Mouse (Mus musculus) heart, embryonic 15.5 days (tissue): ENCODE measurements around the gene Gucy1b2. TPM values are rescaled to one million over a fixed set of nuclear protein-coding genes. Genes with fewer than 3 reads are reported as not detected.

ENCODE experiments used
- ATAC-seq: fragments of 200-750 bp; cut with Nextera tagmentation; replicated peaks from 2 replicates; pipeline ENCODE4 v1.8.0; 2017; ENCODE audit warnings: low read depth, moderate TSS enrichment; ENCODE audit not compliant: insufficient number of reproducible peaks, insufficient read depth, low FRiP score
- H3K27ac ChIP-seq: fragments of 300-500 bp; sonication (generic); 2 replicates; pipeline ENCODE4 v1.5.1; 2015; ENCODE audit warnings: mild to moderate bottlenecking, inconsistent platforms
- H3K27me3 ChIP-seq: fragments of 300-500 bp; sonication (generic); 2 replicates; pipeline ENCODE4 v1.6.1; 2015; ENCODE audit warnings: inconsistent platforms
- H3K36me3 ChIP-seq: fragments of 300-500 bp; sonication (generic); 2 replicates; pipeline ENCODE4 v1.6.1; 2015; ENCODE audit warnings: mild to moderate bottlenecking, inconsistent platforms
- H3K4me1 ChIP-seq: fragments of 300-500 bp; sonication (generic); replicated peaks from 2 replicates; pipeline ENCODE4 v1.6.1; 2015; ENCODE audit warnings: inconsistent platforms
- H3K4me2 ChIP-seq: fragments of 300-500 bp; sonication (generic); 2 replicates; pipeline ENCODE4 v1.6.1; 2015; ENCODE audit warnings: inconsistent platforms, mild to moderate bottlenecking, moderate library complexity
- H3K4me3 ChIP-seq: fragments of 300-500 bp; sonication (generic); 2 replicates; pipeline ENCODE4 v1.5.1; 2015; ENCODE audit warnings: mild to moderate bottlenecking, inconsistent platforms
- H3K9ac ChIP-seq: fragments of 300-500 bp; sonication (generic); 2 replicates; pipeline ENCODE4 v1.6.1; 2015; ENCODE audit warnings: mild to moderate bottlenecking, inconsistent platforms
- H3K9me3 ChIP-seq: fragments of 300-500 bp; sonication (generic); replicated peaks from 2 replicates; pipeline ENCODE4 v1.6.1; 2016; ENCODE audit warnings: inconsistent platforms
- WGBS: fragments of 180-500 bp; shearing (Covaris S2); methylation state at CpG from one replicate; pipeline ENCODE4 v1.1.7; 2015; ENCODE audit warnings: mixed read lengths; 5-methylcytosine and 5-hydroxymethylcytosine counted together
- polyA plus RNA-seq: library from polyadenylated mRNA; unstranded; fragments of >200 nt; fragmentation: Nextera tagmentation; extraction: Ambion mirVana; gene quantifications from 2 replicates; pipeline ENCODE4 v1.2.1, GENCODE M21; 2015

Gene Gucy1b2
- polyA plus RNA-seq, 1 experiment from 2014 or later = 0.21 TPM

DNA sequence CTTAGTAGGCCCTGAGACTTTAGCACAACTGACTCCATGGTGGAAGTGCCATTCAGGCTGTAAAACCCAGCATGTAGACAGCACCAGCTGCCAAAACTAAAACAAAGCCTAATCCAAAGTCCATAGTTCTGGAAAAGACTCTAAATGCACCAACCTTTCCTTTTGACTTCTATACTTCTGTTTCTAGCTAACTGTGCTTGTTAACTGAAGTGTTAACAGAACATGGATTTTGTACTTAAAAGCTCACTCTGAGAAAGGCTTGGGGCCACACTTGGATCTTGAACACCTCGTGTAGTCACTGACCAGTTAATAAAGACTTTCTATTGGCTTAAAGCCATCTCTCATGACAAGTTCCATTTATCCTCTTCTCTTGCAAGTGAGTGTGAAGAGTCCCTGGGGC, 13.1 kb downstream of the Gucy1b2 start:
- Histone ChIP-seq H3K27me3 (no peaks in the 10 kb centered on the region), H3K4me1 (no peaks in the 10 kb centered on the region), H3K36me3 (no peaks in the 10 kb centered on the region), H3K9me3 (no peaks in the 10 kb centered on the region), H3K9ac (no peak overlapping the region), H3K4me2 (no peak overlapping the region), H3K4me3 (no peak overlapping the region), H3K27ac (no peak overlapping the region)
- WGBS = 56% methylated on average over 1 of the region's 1 CpGs
- no peak for ATAC-seq

GRCm38 (mm10) chr14:62440036-62440435, 16.1 kb downstream of the Gucy1b2 start:
- ATAC-seq = no peak
- no peaks in the 10 kb centered on the region for H3K9me3 ChIP-seq

GRCm38 (mm10) chr14:62438236-62438635, 17.9 kb downstream of the Gucy1b2 start:
- Histone ChIP-seq H3K9me3 (no peaks in the 10 kb centered on the region), H3K4me1 (no peaks in the 10 kb centered on the region), H3K36me3 (no peaks in the 10 kb centered on the region), H3K4me2 (no peak overlapping the region), H3K4me3 (no peak overlapping the region), H3K27me3 (no peaks in the 10 kb centered on the region), H3K27ac (no peak overlapping the region), H3K9ac (no peak overlapping the region)
- no peak for ATAC-seq
- WGBS = 78% methylated on average over 4 of the region's 4 CpGs

More at GRCm38 (mm10) chr14:62440036-62440435, 16.1 kb downstream of the Gucy1b2 start:
- H3K4me1 ChIP-seq = no peaks in the 10 kb centered on the region
- H3K9ac ChIP-seq = no peak overlapping the region
- H3K4me2 ChIP-seq = no peak overlapping the region
- no peak overlapping the region for H3K27ac ChIP-seq
- no peak overlapping the region for H3K4me3 ChIP-seq
- no peaks in the 10 kb centered on the region for H3K36me3 ChIP-seq
- H3K27me3 ChIP-seq = no peaks in the 10 kb centered on the region

DNA sequence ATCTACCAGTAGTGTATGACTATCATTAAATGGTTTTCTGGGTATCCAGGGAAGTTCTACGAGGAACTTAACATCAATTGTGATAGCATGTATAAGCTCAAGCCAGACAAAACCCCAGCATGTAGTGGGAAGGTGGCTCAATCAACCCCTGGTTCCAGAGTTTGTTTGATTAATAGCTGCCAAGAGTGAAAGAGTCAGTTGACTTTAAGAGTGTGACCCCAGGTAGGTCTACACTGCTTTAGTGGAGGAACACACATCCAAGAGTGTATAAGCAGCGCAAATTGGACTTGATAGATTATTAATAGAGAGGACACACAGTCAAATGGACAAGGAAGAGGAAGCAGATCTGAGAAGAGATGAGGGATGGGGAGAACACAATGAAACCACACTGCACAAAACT, 18.3 kb downstream of the Gucy1b2 start:
- Histone ChIP-seq H3K36me3 (no peaks in the 10 kb centered on the region), H3K4me3 (no peak overlapping the region), H3K27me3 (no peaks in the 10 kb centered on the region), H3K4me1 (no peaks in the 10 kb centered on the region), H3K27ac (no peak overlapping the region), H3K9ac (no peak overlapping the region), H3K4me2 (no peak overlapping the region), H3K9me3 (no peaks in the 10 kb centered on the region)
- ATAC-seq = no peak
- 81% methylated on average over 2 of the region's 2 CpGs for WGBS

DNA sequence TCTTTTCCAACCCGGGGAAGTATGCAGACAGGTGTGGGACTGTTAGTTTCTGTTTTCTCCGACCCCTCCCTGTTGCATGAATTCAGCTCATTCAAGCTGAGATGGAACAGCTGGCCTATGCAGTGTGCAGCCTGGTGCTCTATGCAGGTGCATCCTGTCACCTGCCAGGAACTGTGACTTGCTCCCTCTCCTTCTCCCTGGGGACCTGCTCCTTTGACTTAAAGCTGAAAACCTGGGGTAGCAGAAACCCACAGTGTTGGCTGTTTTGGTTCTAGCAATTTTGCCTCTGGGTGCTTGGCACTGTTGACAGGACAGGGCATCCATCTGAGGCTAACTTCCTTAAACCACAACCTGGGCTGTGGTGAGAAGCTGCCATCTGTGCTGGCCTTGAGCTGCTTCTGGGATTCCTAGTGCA, 30.8 kb downstream of the Gucy1b2 start:
- Histone ChIP-seq H3K4me1 (no peaks in the 10 kb centered on the region), H3K4me2 (no peak overlapping the region), H3K4me3 (no peak overlapping the region), H3K27ac (no peak overlapping the region), H3K27me3 (no peaks in the 10 kb centered on the region), H3K9ac (no peak overlapping the region), H3K36me3 (no peaks in the 10 kb centered on the region), H3K9me3 (no peaks in the 10 kb centered on the region)
- ATAC-seq = no peak
- 69% methylated on average over 2 of the region's 2 CpGs for WGBS

GRCm38 (mm10) chr14:62422265-62422664, 33.8 kb downstream of the Gucy1b2 start:
- H3K9ac ChIP-seq = no peak overlapping the region
- no peak overlapping the region for H3K4me3 ChIP-seq
- H3K4me2 ChIP-seq = no peak overlapping the region
- no peak overlapping the region for H3K27ac ChIP-seq
- no peaks in the 10 kb centered on the region for H3K36me3 ChIP-seq
- no peak for ATAC-seq
- H3K27me3 ChIP-seq = no peaks in the 10 kb centered on the region
- 50% methylated on average over 4 of the region's 4 CpGs for WGBS
- peaks cover under 1% of the 10 kb centered on the region for H3K4me1 ChIP-seq
- no peaks in the 10 kb centered on the region for H3K9me3 ChIP-seq

DNA sequence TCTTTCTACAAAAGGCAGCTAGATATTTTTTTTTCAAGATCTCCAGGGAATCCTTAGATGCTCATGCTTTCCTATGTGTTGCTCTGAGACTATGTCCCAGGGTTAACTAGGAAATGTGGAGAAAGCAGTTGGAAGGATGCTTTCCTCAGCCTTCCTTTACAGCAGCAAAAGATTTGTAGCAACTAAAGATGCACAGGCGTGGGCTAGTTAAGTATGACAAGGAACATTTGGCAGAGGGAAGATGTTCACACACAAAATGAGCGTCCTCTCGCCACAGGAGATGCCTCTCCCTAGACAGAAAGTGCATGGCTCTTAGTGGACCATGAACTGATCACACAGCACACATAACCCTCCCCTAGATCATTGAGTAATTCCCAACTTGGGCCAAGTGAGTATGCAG, 38.6 kb downstream of the Gucy1b2 start:
- no peak overlapping the region for H3K4me3 ChIP-seq
- H3K4me2 ChIP-seq = no peak overlapping the region
- H3K9me3 ChIP-seq = no peaks in the 10 kb centered on the region
- H3K9ac ChIP-seq = no peak overlapping the region
- ATAC-seq = no peak
- WGBS = 81% methylated on average over 3 of the region's 3 CpGs
- H3K27me3 ChIP-seq = no peaks in the 10 kb centered on the region
- peaks cover 16% of the 10 kb centered on the region for H3K4me1 ChIP-seq
- H3K36me3 ChIP-seq = no peaks in the 10 kb centered on the region
- 0 out of 2 replicates have a peak overlapping the region, but pooled peaks have one; percentile 56 for H3K27ac ChIP-seq

DNA sequence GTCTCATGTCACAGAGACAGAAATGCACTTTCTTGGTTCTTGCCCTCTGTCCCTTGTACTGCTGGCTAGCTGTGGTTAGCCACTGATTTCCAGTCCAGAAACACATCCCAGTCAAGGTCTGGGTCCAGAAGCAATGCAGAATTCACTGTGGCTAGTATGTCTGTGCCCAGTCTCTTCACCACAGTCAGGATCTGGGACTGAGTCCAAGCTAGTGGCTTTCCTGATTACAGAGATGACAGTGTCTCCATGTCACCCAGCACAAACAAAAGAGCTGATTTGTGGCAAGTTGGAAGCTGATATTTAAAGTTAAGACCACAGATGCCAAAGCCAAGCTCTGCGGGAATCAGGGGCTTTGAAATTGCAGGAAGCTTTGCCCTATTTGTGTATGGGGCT, 39.4 kb downstream of the Gucy1b2 start:
- peak; percentile 66; the same call in 1 of the 2 replicates for ATAC-seq
- no peaks in the 10 kb centered on the region for H3K27me3 ChIP-seq
- peaks cover 16% of the 10 kb centered on the region for H3K4me1 ChIP-seq
- H3K4me3 ChIP-seq = no peak overlapping the region
- no peak overlapping the region for H3K9ac ChIP-seq
- no peaks in the 10 kb centered on the region for H3K9me3 ChIP-seq
- WGBS = 18% methylated on average over 1 of the region's 1 CpGs
- peak overlapping the region; percentile 56 for H3K27ac ChIP-seq
- H3K36me3 ChIP-seq = no peaks in the 10 kb centered on the region
- no peak overlapping the region for H3K4me2 ChIP-seq

- Histone ChIP-seq H3K27ac (peak overlapping the region; percentile 56), H3K4me1 (peaks cover 16% of the 10 kb centered on the region), H3K36me3 (no peaks in the 10 kb centered on the region), H3K4me2 (no peak overlapping the region), H3K9me3 (no peaks in the 10 kb centered on the region), H3K27me3 (no peaks in the 10 kb centered on the region), H3K9ac (no peak overlapping the region), H3K4me3 (no peak overlapping the region)
- ATAC-seq = no peak
- WGBS = 68% methylated on average over 7 of the region's 7 CpGs
Measured at GRCm38 (mm10) chr14:62416007-62416741, 39.9 kb downstream of the Gucy1b2 start.

DNA sequence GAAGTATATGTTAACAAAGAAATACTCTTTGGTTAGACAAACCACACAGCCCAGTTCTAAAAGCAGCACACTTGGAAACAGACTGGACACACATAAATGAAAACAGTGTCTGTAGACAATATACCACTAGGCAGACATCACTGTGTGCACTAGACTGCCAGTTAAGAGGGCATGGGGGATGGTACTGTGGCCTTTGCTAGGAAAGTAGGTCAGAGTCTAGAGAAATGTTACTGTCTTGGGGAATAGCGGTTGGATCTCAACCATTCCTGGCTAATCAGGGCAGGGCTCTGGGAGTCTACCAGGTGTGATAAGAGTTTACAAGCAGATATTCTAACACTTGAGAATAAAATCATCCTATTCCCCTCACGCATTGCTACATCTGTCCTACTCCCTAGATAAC, 60.7 kb downstream of the Gucy1b2 start:
- Histone ChIP-seq H3K27ac (no peak overlapping the region), H3K9me3 (no peaks in the 10 kb centered on the region), H3K27me3 (no peaks in the 10 kb centered on the region), H3K4me1 (peaks cover 12% of the 10 kb centered on the region), H3K4me2 (no peak overlapping the region), H3K36me3 (no peaks in the 10 kb centered on the region), H3K9ac (no peak overlapping the region), H3K4me3 (no peak overlapping the region)
- WGBS = 69% methylated on average over 2 of the region's 2 CpGs
- ATAC-seq = no peak

DNA sequence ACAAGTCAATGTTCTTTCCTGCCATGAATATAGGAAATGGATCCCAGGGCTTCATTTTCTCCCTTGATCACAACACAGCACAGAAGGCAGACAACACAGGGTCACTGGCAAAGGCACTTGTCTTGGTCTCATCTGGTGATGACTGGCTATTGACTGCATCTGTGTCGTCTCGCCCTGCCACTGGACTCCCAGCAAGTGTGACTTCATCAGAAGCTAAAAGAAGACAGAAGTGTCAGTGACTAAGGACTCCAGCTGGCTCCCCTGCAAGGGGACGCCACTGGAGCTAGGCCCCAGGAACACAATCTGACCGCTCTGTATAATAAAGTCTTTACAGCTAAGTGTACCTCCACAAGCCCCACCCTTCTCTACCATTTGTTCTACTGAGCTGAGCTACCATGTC, 63.3 kb downstream of the Gucy1b2 start:
- peaks cover 17% of the 10 kb centered on the region for H3K4me1 ChIP-seq
- no peak overlapping the region for H3K4me3 ChIP-seq
- H3K27ac ChIP-seq = no peak overlapping the region
- H3K27me3 ChIP-seq = no peaks in the 10 kb centered on the region
- WGBS = 57% methylated on average over 4 of the region's 4 CpGs
- H3K9ac ChIP-seq = no peak overlapping the region
- no peaks in the 10 kb centered on the region for H3K36me3 ChIP-seq
- no peak for ATAC-seq
- no peak overlapping the region for H3K4me2 ChIP-seq
- H3K9me3 ChIP-seq = no peaks in the 10 kb centered on the region
